In genomic region chrX:142501094-142501493, GRCm38 (mm10) we compare ENCODE assay signal across 24 mouse cellular contexts.
DNase-seq lines count a peak whose midpoint lies in the region; ATAC-seq and TF ChIP-seq lines count a peak whose summit lies in the region.
"Had no signal": no experiment of that assay in that cellular context is flagged by ENCODE, and none has a peak within 500 bp of the region (broad histone marks: within the 10 kb centered on the region; RNA-seq: fewer than 3 reads in every experiment).

No protein-coding gene starts in this region.

- no peak overlapping the region for H3K9ac ChIP-seq in kidney, postnatal 0 days (ENCODE audit: low read depth, low read length)
- H3K9ac ChIP-seq in lung, postnatal 0 days (replicated peaks; ENCODE audit: low read depth) = no peak overlapping the region
- H3K9ac ChIP-seq: embryonic facial prominence, embryonic 13.5 days; embryonic facial prominence, embryonic 15.5 days; forebrain, embryonic 12.5 days had no signal

- H3K36me3 ChIP-seq in kidney, adult 2 months (ENCODE audit: control insufficient read depth, insufficient read depth, low read length) = no peaks in the 10 kb centered on the region
- no peaks in the 10 kb centered on the region for H3K36me3 ChIP-seq in kidney, postnatal 0 days (ENCODE audit: insufficient read depth, low read length)
- H3K36me3 ChIP-seq in lung, postnatal 0 days (ENCODE audit: insufficient read depth, low read length) = no peaks in the 10 kb centered on the region
- H3K36me3 ChIP-seq: embryonic facial prominence, embryonic 13.5 days; embryonic facial prominence, embryonic 15.5 days; forebrain, embryonic 10.5 days; forebrain, embryonic 12.5 days had no signal

- H3K27ac ChIP-seq in kidney, adult 2 months (ENCODE audit: insufficient read depth, low read depth, low read length) = no peak overlapping the region
- no peak overlapping the region for H3K27ac ChIP-seq in kidney, postnatal 0 days
- H3K27ac ChIP-seq in lung, postnatal 0 days (ENCODE audit: low read length) = no peak overlapping the region
- H3K27ac ChIP-seq: embryonic facial prominence, embryonic 13.5 days; embryonic facial prominence, embryonic 15.5 days; forebrain, embryonic 10.5 days; forebrain, embryonic 12.5 days had no signal

- H3K4me1 ChIP-seq in kidney, adult 2 months (ENCODE audit: control insufficient read depth, insufficient read depth, low read length) = no peaks in the 10 kb centered on the region
- H3K4me1 ChIP-seq in kidney, postnatal 0 days (replicated peaks; ENCODE audit: insufficient read depth, low read length) = no peaks in the 10 kb centered on the region
- no peaks in the 10 kb centered on the region for H3K4me1 ChIP-seq in lung, postnatal 0 days (ENCODE audit: insufficient read depth, low read depth, low read length)
- H3K4me1 ChIP-seq: embryonic facial prominence, embryonic 13.5 days; embryonic facial prominence, embryonic 15.5 days; forebrain, embryonic 10.5 days; forebrain, embryonic 12.5 days had no signal

- no peak overlapping the region for H3K4me3 ChIP-seq in kidney, adult 2 months (ENCODE audit: insufficient read depth, low read depth, low read length)
- no peak overlapping the region for H3K4me3 ChIP-seq in kidney, postnatal 0 days (replicated peaks; ENCODE audit: low read depth, low read length)
- H3K4me3 ChIP-seq in lung, postnatal 0 days (ENCODE audit: low read depth, low read length) = no peak overlapping the region
- H3K4me3 ChIP-seq: embryonic facial prominence, embryonic 13.5 days; embryonic facial prominence, embryonic 15.5 days; erythroblast, embryonic 14.5 days; forebrain, embryonic 10.5 days; forebrain, embryonic 12.5 days had no signal

- no peak overlapping the region for H3K4me2 ChIP-seq in kidney, postnatal 0 days (ENCODE audit: low read length)
- H3K4me2 ChIP-seq in lung, postnatal 0 days (replicated peaks; ENCODE audit: low read depth, low read length) = no peak overlapping the region
- H3K4me2 ChIP-seq: embryonic facial prominence, embryonic 13.5 days; embryonic facial prominence, embryonic 15.5 days; forebrain, embryonic 12.5 days had no signal

- peak; percentile 9 for DNase-seq in kidney, adult 2 months
- no peak for DNase-seq in kidney, adult 18-20 months
- no peak for DNase-seq in kidney, postnatal 0 days (ENCODE audit: low spot score)
- DNase-seq in kidney, postnatal 4 days = no peak
- DNase-seq in lung, postnatal 0 days (ENCODE audit: low spot score) = peak; percentile 43
- no peak for DNase-seq in lung, postnatal 14 days
- peak; percentile 35 for DNase-seq in 3T3-L1 (ENCODE audit: low read depth, low spot score)
- DNase-seq: adrenal gland, adult 2 months; adrenal gland, postnatal 10 days; adrenal gland, postnatal 25 days; cerebellum, adult 11 months; cerebellum, adult 18-20 months; cerebellum, adult 8-10 months; cerebellum, adult 9-11 months; cerebellum, postnatal 14 days; cerebellum, postnatal 36 days; embryo, embryonic 11 days had no signal

- ATAC-seq in kidney, postnatal 0 days (replicated peaks; ENCODE audit: low FRiP score, low read depth) = peak; percentile 57; the same call in 1 of the 2 replicates
- ATAC-seq in lung, postnatal 0 days = peak; percentile 52
- ATAC-seq in megakaryocyte, adult 5-6 weeks (ENCODE audit: poor library complexity, severe bottlenecking) = no peak
- ATAC-seq: forebrain, embryonic 14.5 days had no signal

- H3K27me3 ChIP-seq in kidney, adult 2 months (replicated peaks; ENCODE audit: control insufficient read depth, insufficient read depth, low read length) = no peaks in the 10 kb centered on the region
- no peaks in the 10 kb centered on the region for H3K27me3 ChIP-seq in kidney, postnatal 0 days (ENCODE audit: insufficient read depth, low read length)
- H3K27me3 ChIP-seq in lung, postnatal 0 days (replicated peaks; ENCODE audit: insufficient read depth, low read length) = no peaks in the 10 kb centered on the region

- peak; percentile 64; the same call in 1 of the 2 replicates for TF ChIP-seq EP300 in lung, postnatal 0 days (IDR thresholded peaks at IDR 0.05)

- WGBS in kidney, adult 2 months = 37% methylated on average over 2 of the region's 2 CpGs
- WGBS in kidney, postnatal 0 days = 64% methylated on average over 2 of the region's 2 CpGs
- WGBS in lung, postnatal 0 days = 42% methylated on average over 2 of the region's 2 CpGs

- TF ChIP-seq CTCF in kidney, adult 2 months (conservative IDR thresholded peaks at IDR 0.05; ENCODE audit: insufficient read depth, insufficient read length, low read depth, low read length) = no peak
- TF ChIP-seq CTCF in kidney, postnatal 0 days (IDR thresholded peaks at IDR 0.05; ENCODE audit: low read depth) = no peak
- no peak for TF ChIP-seq CTCF in lung, postnatal 0 days (IDR thresholded peaks at IDR 0.05)

- no peak for TF ChIP-seq POLR2A in kidney, adult 2 months (IDR thresholded peaks at IDR 0.05; ENCODE audit: low read depth, low read length)

- no peaks in the 10 kb centered on the region for H3K9me3 ChIP-seq in kidney, postnatal 0 days (replicated peaks; ENCODE audit: low read length)
- no peaks in the 10 kb centered on the region for H3K9me3 ChIP-seq in lung, postnatal 0 days (ENCODE audit: low read length)
- H3K9me3 ChIP-seq: embryonic facial prominence, embryonic 13.5 days; embryonic facial prominence, embryonic 15.5 days; forebrain, embryonic 10.5 days; forebrain, embryonic 12.5 days had no signal

Comparison
In these comparisons a context has a peak if more than half of its experiments do, and no peak if none do; other contexts are left out.
1. DNase-seq: peak in kidney, adult 2 months (single experiment), lung, postnatal 0 days (single experiment) and 3T3-L1 (single experiment); none in kidney, adult 18-20 months (single experiment), kidney, postnatal 0 days (single experiment), kidney, postnatal 4 days (0 of 2) and lung, postnatal 14 days (single experiment).